Mouse (Mus musculus): ENCODE measurements around the gene Hoxa3. TPM values are rescaled to one million over a fixed set of nuclear protein-coding genes. Genes with fewer than 3 reads are reported as not detected.

Hoxa3 gene
- polyA plus RNA-seq, 1 experiment = not detected

- TF ChIP-seq GATA1 (IDR thresholded peaks at IDR 0.05; ENCODE audit: low read length) = no peak
- Histone ChIP-seq H3K36me3 (ENCODE audit: control insufficient read depth) (no peaks in the 10 kb centered on the region), H3K4me3 (replicated peaks) (no peak overlapping the region), H3K4me1 (ENCODE audit: control insufficient read depth) (no peaks in the 10 kb centered on the region), H3K27me3 (ENCODE audit: control insufficient read depth) (peaks cover 100% of the 10 kb centered on the region), H3K9me3 (ENCODE audit: control insufficient read depth, low read length) (no peaks in the 10 kb centered on the region; the same call in 1 of the 2 replicates)
These were observed 7.2 kb downstream of the Hoxa3 start for GRCm38 (mm10) chr6:52205638-52206621.

- Histone ChIP-seq H3K27me3 (ENCODE audit: control insufficient read depth) (peaks cover 100% of the 10 kb centered on the region), H3K36me3 (ENCODE audit: control insufficient read depth) (no peaks in the 10 kb centered on the region), H3K9me3 (ENCODE audit: control insufficient read depth, low read length) (no peaks in the 10 kb centered on the region; the same call in 1 of the 2 replicates), H3K4me3 (replicated peaks) (no peak overlapping the region), H3K4me1 (ENCODE audit: control insufficient read depth) (no peaks in the 10 kb centered on the region)
- TF ChIP-seq TAL1 (IDR thresholded peaks at IDR 0.05; ENCODE audit: low read length) (no peak), GATA1 (IDR thresholded peaks at IDR 0.05; ENCODE audit: low read length) (no peak)
These were observed 7.9 kb downstream of the Hoxa3 start for GRCm38 (mm10) chr6:52205221-52205620.

GRCm38 (mm10) chr6:52204050-52204752, 8.9 kb downstream of the Hoxa3 start, which contains the start of gene Hoxa5:
Gene Hoxa5 (minus strand): TSS chr6:52204587.
- H3K9me3 ChIP-seq (ENCODE audit: control insufficient read depth, low read length) = no peaks in the 10 kb centered on the region; the same call in 1 of the 2 replicates
- no peak for TF ChIP-seq TAL1 (IDR thresholded peaks at IDR 0.05; ENCODE audit: low read length)
- no peak for TF ChIP-seq GATA1 (IDR thresholded peaks at IDR 0.05; ENCODE audit: low read length)
- no peaks in the 10 kb centered on the region for H3K4me1 ChIP-seq (ENCODE audit: control insufficient read depth)
- H3K4me3 ChIP-seq (replicated peaks) = no peak within 1 kb of the TSS
- no peaks in the 10 kb centered on the region for H3K36me3 ChIP-seq (ENCODE audit: control insufficient read depth)
- peaks cover 100% of the 10 kb centered on the region for H3K27me3 ChIP-seq (ENCODE audit: control insufficient read depth)

GRCm38 (mm10) chr6:52203371-52204049, 9.6 kb downstream of the Hoxa3 start:
- Histone ChIP-seq H3K4me3 (replicated peaks) (no peak overlapping the region), H3K4me1 (ENCODE audit: control insufficient read depth) (no peaks in the 10 kb centered on the region), H3K27me3 (ENCODE audit: control insufficient read depth) (peaks cover 99% of the 10 kb centered on the region), H3K9me3 (ENCODE audit: control insufficient read depth, low read length) (no peaks in the 10 kb centered on the region), H3K36me3 (ENCODE audit: control insufficient read depth) (no peaks in the 10 kb centered on the region)
- TF ChIP-seq TAL1 (IDR thresholded peaks at IDR 0.05; ENCODE audit: low read length) (no peak), GATA1 (IDR thresholded peaks at IDR 0.05; ENCODE audit: low read length) (no peak)

GRCm38 (mm10) chr6:52203121-52203370, 10.1 kb downstream of the Hoxa3 start:
- no peaks in the 10 kb centered on the region for H3K4me1 ChIP-seq (ENCODE audit: control insufficient read depth)
- no peaks in the 10 kb centered on the region for H3K36me3 ChIP-seq (ENCODE audit: control insufficient read depth)
- peaks cover 99% of the 10 kb centered on the region for H3K27me3 ChIP-seq (ENCODE audit: control insufficient read depth)
- H3K4me3 ChIP-seq (replicated peaks) = no peak overlapping the region
- no peak for TF ChIP-seq GATA1 (IDR thresholded peaks at IDR 0.05; ENCODE audit: low read length)
- no peak for TF ChIP-seq TAL1 (IDR thresholded peaks at IDR 0.05; ENCODE audit: low read length)
- no peaks in the 10 kb centered on the region for H3K9me3 ChIP-seq (ENCODE audit: control insufficient read depth, low read length)

GRCm38 (mm10) chr6:52202362-52203120, 10.6 kb downstream of the Hoxa3 start:
- Histone ChIP-seq H3K4me1 (ENCODE audit: control insufficient read depth) (no peaks in the 10 kb centered on the region), H3K9me3 (ENCODE audit: control insufficient read depth, low read length) (no peaks in the 10 kb centered on the region), H3K36me3 (ENCODE audit: control insufficient read depth) (no peaks in the 10 kb centered on the region), H3K4me3 (replicated peaks) (no peak overlapping the region), H3K27me3 (ENCODE audit: control insufficient read depth) (peaks cover 99% of the 10 kb centered on the region)
- TF ChIP-seq GATA1 (IDR thresholded peaks at IDR 0.05; ENCODE audit: low read length) (no peak), TAL1 (IDR thresholded peaks at IDR 0.05; ENCODE audit: low read length) (no peak)

- Histone ChIP-seq H3K9me3 (ENCODE audit: control insufficient read depth, low read length) (no peaks in the 10 kb centered on the region), H3K4me3 (replicated peaks) (no peak overlapping the region), H3K4me1 (ENCODE audit: control insufficient read depth) (no peaks in the 10 kb centered on the region), H3K27me3 (ENCODE audit: control insufficient read depth) (peaks cover 99% of the 10 kb centered on the region), H3K36me3 (ENCODE audit: control insufficient read depth) (no peaks in the 10 kb centered on the region)
- TF ChIP-seq TAL1 (IDR thresholded peaks at IDR 0.05; ENCODE audit: low read length) = no peak
- no peak for TF ChIP-seq GATA1 (IDR thresholded peaks at IDR 0.05; ENCODE audit: low read length)
These were observed 11.9 kb downstream of the Hoxa3 start for GRCm38 (mm10) chr6:52201269-52201668.

GRCm38 (mm10) chr6:52200751-52201250, 12.3 kb downstream of the Hoxa3 start:
- no peak for TF ChIP-seq TAL1 (IDR thresholded peaks at IDR 0.05; ENCODE audit: low read length)
- TF ChIP-seq GATA1 (IDR thresholded peaks at IDR 0.05; ENCODE audit: low read length) = no peak
- Histone ChIP-seq H3K36me3 (ENCODE audit: control insufficient read depth) (no peaks in the 10 kb centered on the region), H3K4me3 (replicated peaks) (no peak overlapping the region), H3K9me3 (ENCODE audit: control insufficient read depth, low read length) (no peaks in the 10 kb centered on the region), H3K27me3 (ENCODE audit: control insufficient read depth) (peaks cover 99% of the 10 kb centered on the region), H3K4me1 (ENCODE audit: control insufficient read depth) (no peaks in the 10 kb centered on the region)

Measured in erythroblast, embryonic 14.5 days (primary cell).